Mouse (Mus musculus) spleen, adult 2 months (tissue): ENCODE measurements around the gene Miga1. TPM values are rescaled to one million over a fixed set of nuclear protein-coding genes. Genes with fewer than 3 reads are reported as not detected.

ENCODE experiments used
- DNase-seq, 2 experiments: peaks; one replicate each; pipeline versions ENCODE4 v3.0.0 to v3.0.0-alpha.2; 2012 to 2021; ENCODE audit warnings: low spot score in 2 of 2, low read depth in 1 of 2
- H3K27ac ChIP-seq: fragments of 200-500 bp; 2 replicates; pipeline ENCODE4 v1.5.1; 2012; ENCODE audit warnings: low read length, inconsistent platforms; ENCODE audit not compliant: insufficient read depth
- H3K27me3 ChIP-seq: fragments of 200-500 bp; 2 replicates; pipeline ENCODE4 v1.6.1; 2012; ENCODE audit warnings: mild to moderate bottlenecking, moderate library complexity, low read length, inconsistent platforms; ENCODE audit not compliant: control insufficient read depth, insufficient read depth
- H3K36me3 ChIP-seq: fragments of 200-500 bp; 2 replicates; pipeline ENCODE4 v1.6.1; 2012; ENCODE audit warnings: mild to moderate bottlenecking, low read length, inconsistent platforms; ENCODE audit not compliant: control insufficient read depth, insufficient read depth
- H3K4me1 ChIP-seq: fragments of 200-500 bp; 2 replicates; pipeline ENCODE4 v1.6.1; 2011; ENCODE audit warnings: inconsistent platforms; ENCODE audit not compliant: control insufficient read depth, insufficient read depth, insufficient read length
- H3K4me3 ChIP-seq: fragments of 200-500 bp; 2 replicates; pipeline ENCODE4 v1.5.1; 2011; ENCODE audit warnings: mild to moderate bottlenecking, inconsistent platforms; ENCODE audit not compliant: insufficient read depth, insufficient read length; ENCODE audit errors: extremely low read depth
- CTCF ChIP-seq: fragments of 200-500 bp; IDR thresholded peaks from 2 replicates; pipeline ENCODE4 v1.5.1; 2011; ENCODE audit warnings: mild to moderate bottlenecking, inconsistent platforms; ENCODE audit not compliant: insufficient read depth, insufficient read length, insufficient replicate concordance; ENCODE audit errors: extremely low read depth
- POLR2A ChIP-seq: fragments of 200-500 bp; IDR thresholded peaks from 2 replicates; pipeline ENCODE4 v1.6.1; 2011; ENCODE audit warnings: low read depth, low read length, inconsistent platforms
- WGBS: fragments of 180-500 bp; shearing (Covaris S2); methylation state at CpG from one replicate; pipeline ENCODE4 v1.1.7; 2018; 5-methylcytosine and 5-hydroxymethylcytosine counted together
- polyA plus RNA-seq: library from polyadenylated mRNA; depleted of rRNA; stranded (reverse); fragments of >200 nt; gene quantifications from 2 replicates; pipeline ENCODE4 v1.2.3, GENCODE M21; 2012; rRNA removed

The Miga1 gene
- polyA plus RNA-seq, 1 experiment = 4.6 TPM

DNA sequence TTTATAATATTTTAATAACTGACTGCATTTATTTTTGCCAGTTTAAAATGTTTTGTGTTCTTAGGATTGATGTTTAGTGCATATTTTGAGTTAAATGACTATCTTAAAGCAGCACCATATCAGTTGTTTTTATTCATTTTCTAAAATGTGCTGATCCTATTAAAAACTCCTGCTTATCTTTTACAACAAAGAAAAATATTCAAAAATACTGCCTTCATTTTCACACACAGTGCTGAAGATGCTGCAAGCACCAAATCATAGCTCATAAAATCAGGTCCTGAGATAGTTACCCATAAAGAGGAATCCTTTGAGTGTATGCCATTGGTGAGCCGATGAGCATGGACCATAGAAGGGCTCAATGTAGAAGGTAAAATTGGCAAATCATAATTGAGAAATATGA lies 105.0 kb downstream of the Miga1 start:
- TF ChIP-seq POLR2A (no peak), CTCF (no peak)
- H3K36me3 ChIP-seq = peaks cover 14% of the 10 kb centered on the region
- H3K4me3 ChIP-seq = no peak overlapping the region
- 98% methylated on average over 1 of the region's 1 CpGs for WGBS
- no peak for DNase-seq
- H3K27ac ChIP-seq = no peak overlapping the region
- H3K27me3 ChIP-seq = no peaks in the 10 kb centered on the region
- H3K4me1 ChIP-seq = no peaks in the 10 kb centered on the region

DNA sequence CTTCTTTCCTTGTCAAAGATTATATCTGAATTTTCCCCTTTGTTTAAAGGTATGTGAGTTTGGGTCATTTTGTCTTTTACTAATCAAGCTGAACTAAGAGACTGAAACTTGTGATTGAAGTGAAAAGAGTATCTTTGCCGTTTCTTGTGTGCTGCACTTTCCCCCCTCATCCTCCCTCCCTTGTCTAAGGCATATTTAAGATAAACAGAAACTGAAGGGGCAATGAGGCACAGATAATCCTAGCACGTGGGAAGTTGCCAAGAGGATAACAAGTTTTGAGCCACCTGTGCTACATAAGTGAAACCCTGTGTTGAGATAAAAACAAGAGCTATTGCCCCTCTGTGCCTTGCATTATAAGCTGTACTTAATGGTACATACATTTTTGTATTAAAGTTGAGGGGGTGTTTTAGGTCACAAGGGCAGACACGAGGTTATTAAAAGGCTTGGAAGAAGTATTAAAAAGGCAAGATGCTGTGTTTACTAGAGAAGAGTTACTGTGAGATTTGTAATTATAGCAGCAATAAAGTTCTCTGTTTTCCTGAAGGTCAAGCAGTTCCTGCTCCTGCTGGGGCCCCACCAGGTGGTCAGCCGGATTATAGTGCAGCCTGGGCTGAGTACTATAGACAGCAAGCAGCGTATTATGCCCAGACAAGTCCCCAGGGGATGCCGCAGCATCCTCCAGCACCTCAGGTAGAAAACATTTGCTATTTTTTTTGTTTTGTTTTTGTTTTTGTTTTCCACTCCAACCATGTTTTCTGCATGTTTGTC lies 108.7 kb downstream of the Miga1 start:
- Histone ChIP-seq H3K36me3 (peaks cover 26% of the 10 kb centered on the region), H3K4me1 (no peaks in the 10 kb centered on the region), H3K27ac (no peak overlapping the region), H3K4me3 (no peak overlapping the region), H3K27me3 (no peaks in the 10 kb centered on the region)
- WGBS = 63% methylated on average over 6 of the region's 6 CpGs
- no peak for DNase-seq
- TF ChIP-seq POLR2A (no peak), CTCF (no peak)

DNA sequence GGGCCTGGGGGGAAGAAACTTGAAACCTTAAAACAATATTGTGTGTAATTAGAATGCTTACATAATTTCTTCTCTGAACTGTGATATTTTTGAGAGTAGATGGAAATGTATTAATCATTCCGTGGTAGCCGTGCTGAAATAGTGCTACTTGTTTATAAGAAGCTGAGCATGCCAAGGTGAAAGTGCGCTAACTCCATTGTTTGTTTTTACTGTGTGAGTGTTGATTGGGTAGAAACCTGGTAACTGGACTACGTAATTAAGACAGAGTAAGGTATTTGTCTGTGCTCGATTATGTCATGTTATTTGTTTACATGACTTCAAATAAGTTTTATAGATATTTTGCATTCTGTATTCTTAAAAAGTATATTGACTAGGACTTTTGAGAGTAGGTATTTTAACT lies 110.9 kb downstream of the Miga1 start:
- H3K36me3 ChIP-seq = peaks cover 39% of the 10 kb centered on the region
- no peak overlapping the region for H3K27ac ChIP-seq
- TF ChIP-seq CTCF (no peak), POLR2A (no peak)
- DNase-seq = no peak
- WGBS = 94% methylated on average over 5 of the region's 5 CpGs
- no peaks in the 10 kb centered on the region for H3K27me3 ChIP-seq
- no peak overlapping the region for H3K4me3 ChIP-seq
- no peaks in the 10 kb centered on the region for H3K4me1 ChIP-seq

DNA sequence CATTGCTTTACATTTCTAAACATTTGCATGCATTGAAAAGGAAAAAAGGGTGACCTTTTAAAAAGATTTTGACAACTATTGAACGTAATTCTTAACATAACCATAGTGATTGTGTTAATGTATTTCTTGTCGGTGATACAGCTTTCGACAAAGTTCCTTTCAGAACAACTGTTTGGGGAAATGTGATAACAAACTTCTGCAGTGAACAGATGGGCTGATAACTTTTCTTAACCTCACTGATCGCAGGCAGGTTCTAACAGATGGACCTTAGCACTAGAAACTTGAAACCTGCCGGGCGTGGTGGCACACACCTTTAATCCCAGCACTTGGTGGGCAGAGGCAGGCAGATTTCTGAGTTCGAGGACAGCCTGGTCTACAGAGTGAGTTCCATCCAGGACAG lies 111.4 kb downstream of the Miga1 start:
- DNase-seq = no peak
- TF ChIP-seq POLR2A (no peak), CTCF (no peak)
- no peak overlapping the region for H3K4me3 ChIP-seq
- 87% methylated on average over 7 of the region's 7 CpGs for WGBS
- peaks cover 43% of the 10 kb centered on the region for H3K36me3 ChIP-seq
- no peak overlapping the region for H3K27ac ChIP-seq
- no peaks in the 10 kb centered on the region for H3K4me1 ChIP-seq
- H3K27me3 ChIP-seq = no peaks in the 10 kb centered on the region

DNA sequence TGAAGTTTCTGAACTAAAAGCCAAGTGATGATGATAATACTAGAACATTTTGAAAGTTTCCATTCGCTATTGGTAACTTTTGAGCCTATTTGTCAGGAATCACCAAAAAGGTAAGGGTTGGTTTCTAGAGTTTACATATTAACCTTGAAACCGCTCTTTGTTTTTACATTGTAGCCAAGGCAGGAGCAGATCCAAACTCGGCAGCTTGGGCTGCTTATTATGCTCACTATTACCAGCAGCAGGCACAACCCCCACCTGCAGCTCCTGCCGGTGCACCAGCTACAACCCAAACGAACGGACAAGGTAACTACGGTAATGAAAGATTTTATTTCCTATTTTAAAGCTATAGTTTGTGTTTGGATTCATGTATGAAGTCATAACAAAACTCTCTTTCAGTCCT lies 114.3 kb downstream of the Miga1 start:
- Histone ChIP-seq H3K4me1 (no peaks in the 10 kb centered on the region), H3K27me3 (no peaks in the 10 kb centered on the region), H3K36me3 (peaks cover 52% of the 10 kb centered on the region), H3K4me3 (no peak overlapping the region), H3K27ac (no peak overlapping the region)
- no peak for TF ChIP-seq CTCF
- TF ChIP-seq POLR2A = no peak
- 94% methylated on average over 7 of the region's 7 CpGs for WGBS
- DNase-seq = no peak

DNA sequence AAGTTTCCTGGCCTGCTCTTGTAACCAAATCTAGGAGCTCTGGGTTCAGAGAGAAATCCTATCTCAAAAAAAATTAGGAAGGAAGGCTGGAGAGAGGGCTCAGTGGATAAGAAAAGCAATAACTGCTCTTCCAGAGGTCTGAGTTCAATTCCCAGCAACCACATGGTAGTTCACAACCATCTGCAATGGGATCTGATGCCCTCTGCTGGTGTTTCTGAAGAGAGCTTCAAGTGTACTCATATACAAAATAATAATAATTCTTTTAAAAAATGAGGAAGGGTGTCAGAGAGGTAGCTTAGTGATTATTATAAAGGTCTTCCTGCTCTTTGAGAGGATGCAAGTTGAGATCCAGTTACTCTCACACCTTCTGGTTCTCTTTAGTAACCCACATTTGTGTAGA lies 115.3 kb downstream of the Miga1 start:
- no peaks in the 10 kb centered on the region for H3K4me1 ChIP-seq
- no peak overlapping the region for H3K4me3 ChIP-seq
- TF ChIP-seq POLR2A (no peak), CTCF (no peak)
- no peak overlapping the region for H3K27ac ChIP-seq
- no peak for DNase-seq
- no peaks in the 10 kb centered on the region for H3K27me3 ChIP-seq
- peaks cover 54% of the 10 kb centered on the region for H3K36me3 ChIP-seq

Other genes starting within 250 kb of the Miga1 start
- gene Gipc2, start 174.2 kb downstream of the Miga1 start, polyA plus RNA-seq = 0.06 and 0.12 TPM in 2 replicates
- 2.2 and 2.4 TPM in 2 replicates for gene Dnajb4, start 130.1 kb downstream of the Miga1 start, polyA plus RNA-seq
- 59.1 and 68.7 TPM in 2 replicates for gene Fubp1, start 130.0 kb downstream of the Miga1 start, polyA plus RNA-seq
- gene Nexn, start 74.1 kb downstream of the Miga1 start, polyA plus RNA-seq = 0.18 TPM in 1 of 2 replicates, not detected in the other
- gene Usp33, start 6.1 kb upstream of the Miga1 start, polyA plus RNA-seq = 6.7 and 7.3 TPM in 2 replicates
- 12.8 and 14.4 TPM in 2 replicates for gene Zzz3, start 55.1 kb upstream of the Miga1 start, polyA plus RNA-seq